Mouse (Mus musculus): ENCODE results near the gene Hdhd3.

DNA sequence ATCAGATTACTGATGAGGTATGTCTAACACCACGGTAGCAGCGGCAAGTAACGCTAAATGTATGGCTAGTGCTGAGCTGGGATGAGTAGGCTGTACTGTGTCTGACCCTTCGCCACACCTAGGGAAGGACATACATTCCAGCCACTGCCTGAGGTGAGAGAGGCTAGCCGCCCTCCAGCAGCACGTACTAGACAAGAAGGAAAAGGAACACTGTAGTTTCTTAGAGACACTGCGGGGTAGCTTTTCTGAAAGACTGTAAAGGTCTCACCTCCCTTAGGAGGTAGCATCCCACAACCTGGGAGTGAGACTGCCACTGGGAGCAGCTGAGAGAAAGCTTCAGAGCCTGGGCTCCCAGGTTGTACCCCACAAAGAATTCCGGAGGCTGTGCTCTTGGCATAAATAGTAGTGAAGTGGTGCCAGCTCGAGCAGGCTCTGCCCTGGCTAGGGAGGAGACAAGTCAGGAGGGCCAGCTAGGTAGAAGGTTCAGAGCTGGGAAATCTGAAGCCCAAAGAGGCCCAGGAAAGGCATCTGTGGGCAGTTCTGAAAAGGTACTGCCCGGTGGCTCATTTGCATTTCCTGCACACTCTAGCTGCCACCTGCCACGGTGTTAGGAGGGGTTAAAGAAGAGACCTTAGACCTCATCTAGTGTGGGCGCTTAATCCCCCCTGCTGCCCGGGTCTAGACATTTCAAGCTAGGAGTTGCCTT, 15.3 kb upstream of the Hdhd3 start:
- TF ChIP-seq POLR2A (IDR thresholded peaks at IDR 0.05; ENCODE audit: borderline replicate concordance, extremely low read depth, low read depth, low read length), result no peak
- TF ChIP-seq CTCF (IDR thresholded peaks at IDR 0.05; ENCODE audit: insufficient read depth, low read length), result no peak
